In genomic region chr11:106639356-106639692, GRCm38 (mm10) we compare ENCODE assay signal across 14 mouse cellular contexts. TPM values are rescaled to one million over a fixed set of nuclear protein-coding genes. Genes with fewer than 3 reads are reported as not detected.
DNase-seq lines count a peak whose midpoint lies in the region; ATAC-seq lines count a peak whose summit lies in the region.
"Had no signal": no experiment of that assay in that cellular context is flagged by ENCODE, and none has a peak within 500 bp of the region (broad histone marks: within the 10 kb centered on the region; RNA-seq: fewer than 3 reads in every experiment).

No protein-coding gene starts in this region.

- intact Hi-C loops in heart, postnatal 36 days (cut with DNase I), result no loop called here

- H3K4me2 ChIP-seq in heart, embryonic 14.5 days (ENCODE audit: low read length), result peak overlapping the region; percentile 16
- no peak overlapping the region for H3K4me2 ChIP-seq in neural tube, embryonic 15.5 days
- no peak overlapping the region for H3K4me2 ChIP-seq in forebrain, embryonic 14.5 days (ENCODE audit: low read length)
- no peak overlapping the region for H3K4me2 ChIP-seq in stomach, embryonic 16.5 days (ENCODE audit: low read depth, low read length)
- H3K4me2 ChIP-seq: hindbrain, embryonic 14.5 days had no signal

- H3K4me1 ChIP-seq in heart, embryonic 14.5 days (ENCODE audit: control insufficient read depth in 2 of 2, insufficient read depth in 2 of 2, low read length in 2 of 2), result peaks cover 20 to 22% of the 10 kb centered on the region in 2 experiments
- H3K4me1 ChIP-seq in neural tube, embryonic 15.5 days, result peaks cover 12% of the 10 kb centered on the region
- H3K4me1 ChIP-seq in forebrain, embryonic 14.5 days (ENCODE audit: control insufficient read depth, insufficient read depth, low read length), result peaks cover 13% of the 10 kb centered on the region
- peaks cover 19% of the 10 kb centered on the region for H3K4me1 ChIP-seq in stomach, embryonic 16.5 days (ENCODE audit: control insufficient read depth, insufficient read depth, low read length)

- 19% methylated on average over 5 of the region's 5 CpGs for WGBS in heart, embryonic 14.5 days
- 14% methylated on average over 5 of the region's 5 CpGs for WGBS in neural tube, embryonic 15.5 days
- WGBS in forebrain, embryonic 14.5 days, result 4% methylated on average over 5 of the region's 5 CpGs
- WGBS in stomach, embryonic 16.5 days, result 27% methylated on average over 5 of the region's 5 CpGs

- no peaks in the 10 kb centered on the region for H3K36me3 ChIP-seq in heart, embryonic 14.5 days (ENCODE audit: control insufficient read depth, insufficient read depth, low read length)
- H3K36me3 ChIP-seq in neural tube, embryonic 15.5 days, result no peaks in the 10 kb centered on the region
- H3K36me3 ChIP-seq in forebrain, embryonic 14.5 days (ENCODE audit: control insufficient read depth, insufficient read depth, low read length), result no peaks in the 10 kb centered on the region
- no peaks in the 10 kb centered on the region for H3K36me3 ChIP-seq in stomach, embryonic 16.5 days (ENCODE audit: control insufficient read depth, insufficient read depth, low read length)

- H3K9me3 ChIP-seq in heart, embryonic 14.5 days (ENCODE audit: control insufficient read depth, low read length), result no peaks in the 10 kb centered on the region
- no peaks in the 10 kb centered on the region for H3K9me3 ChIP-seq in neural tube, embryonic 15.5 days (replicated peaks)
- no peaks in the 10 kb centered on the region for H3K9me3 ChIP-seq in forebrain, embryonic 14.5 days (replicated peaks; ENCODE audit: control insufficient read depth, low read length)
- H3K9me3 ChIP-seq in stomach, embryonic 16.5 days (replicated peaks; ENCODE audit: control insufficient read depth, low read length), result 0 out of 2 replicates have a peak, but pooled peaks cover 3% of the 10 kb centered on the region

- H3K27me3 ChIP-seq in heart, embryonic 14.5 days (ENCODE audit: control insufficient read depth, insufficient read depth, low read length), result no peaks in the 10 kb centered on the region
- H3K27me3 ChIP-seq in neural tube, embryonic 15.5 days (replicated peaks), result 0 out of 2 replicates have a peak, but pooled peaks cover 4% of the 10 kb centered on the region
- no peaks in the 10 kb centered on the region for H3K27me3 ChIP-seq in forebrain, embryonic 14.5 days (replicated peaks; ENCODE audit: control insufficient read depth, insufficient read depth, low read length)
- H3K27me3 ChIP-seq in stomach, embryonic 16.5 days (ENCODE audit: control insufficient read depth, insufficient read depth, low read length), result no peaks in the 10 kb centered on the region

- H3K4me3 ChIP-seq in heart, embryonic 14.5 days (ENCODE audit: control insufficient read depth in 1 of 2, insufficient read depth in 1 of 2, low read depth in 1 of 2, low read length in 2 of 2), result no peak overlapping the region
- no peak overlapping the region for H3K4me3 ChIP-seq in neural tube, embryonic 15.5 days (replicated peaks)
- H3K4me3 ChIP-seq in forebrain, embryonic 14.5 days (ENCODE audit: low read depth, low read length), result no peak overlapping the region
- H3K4me3 ChIP-seq in stomach, embryonic 16.5 days (replicated peaks; ENCODE audit: low read length), result no peak overlapping the region

- H3K27ac ChIP-seq in heart, embryonic 14.5 days (replicated peaks in 1 of 2; ENCODE audit: control insufficient read depth in 1 of 2, insufficient read depth in 1 of 2, low read depth in 2 of 2, low read length in 2 of 2), result peak overlapping the region in 1 of 2 experiments; percentile 45; a peak in 1 of 4 replicates
- 0 out of 2 replicates have a peak overlapping the region, but pooled peaks have one; percentile 28 for H3K27ac ChIP-seq in neural tube, embryonic 15.5 days (replicated peaks)
- H3K27ac ChIP-seq in forebrain, embryonic 14.5 days (ENCODE audit: low read depth, low read length), result no peak overlapping the region
- peak overlapping the region; percentile 73 for H3K27ac ChIP-seq in stomach, embryonic 16.5 days (ENCODE audit: low read length)
- H3K27ac ChIP-seq: hindbrain, embryonic 14.5 days had no signal

- DNase-seq in heart, postnatal 36 days, result no peak
- DNase-seq in neural tube, embryonic 10.5 days (ENCODE audit: extremely low spot score, low spot score), result no peak
- peak; percentile 85 for DNase-seq in forebrain, embryonic 14.5 days (ENCODE audit: low spot score)
- no peak for DNase-seq in spleen, postnatal 36 days (ENCODE audit: low spot score in 2 of 2)
- DNase-seq in frontal cortex, postnatal 25 days (ENCODE audit: low spot score in 2 of 2), result no peak
- DNase-seq: cerebellum, postnatal 36 days; gastrocnemius, postnatal 25 days; kidney, adult 9 months; left cerebral cortex, postnatal 4 days; thymus, postnatal 25 days had no signal

- no peak; the same call in 1 of the 2 replicates for ATAC-seq in heart, embryonic 14.5 days (ENCODE audit: insufficient number of reproducible peaks, insufficient read depth, low FRiP score, low read depth)
- no peak for ATAC-seq in neural tube, embryonic 15.5 days (ENCODE audit: low FRiP score)
- peak; percentile 87 for ATAC-seq in forebrain, embryonic 14.5 days
- no peak for ATAC-seq in stomach, embryonic 16.5 days (ENCODE audit: insufficient read depth, low FRiP score)

- no peak overlapping the region for H3K9ac ChIP-seq in heart, embryonic 14.5 days (ENCODE audit: low read length)
- H3K9ac ChIP-seq in neural tube, embryonic 15.5 days (replicated peaks), result no peak overlapping the region
- H3K9ac ChIP-seq in forebrain, embryonic 14.5 days (ENCODE audit: low read length), result no peak overlapping the region
- peak overlapping the region; percentile 66; the same call in 1 of the 2 replicates for H3K9ac ChIP-seq in stomach, embryonic 16.5 days (ENCODE audit: low read length)
- H3K9ac ChIP-seq: hindbrain, embryonic 14.5 days had no signal

RNA-seq across cellular contexts. Expression of gene Tex2, which starts 26.1 kb away (rescaled TPM):
- 13.5 and 14.4 TPM in 2 replicates for polyA plus RNA-seq in heart, embryonic 14.5 days (2014; fragmentation: Nextera tagmentation; extraction: Ambion mirVana)
- total RNA-seq in heart, postnatal 36 days (2021), result 10 to 100 TPM; 40.1 to 42.1 TPM
- 31.6 and 35.1 TPM in 2 replicates for polyA plus RNA-seq in neural tube, embryonic 15.5 days (2015; fragmentation: Nextera tagmentation; extraction: Ambion mirVana)
- 11.9 and 17.6 TPM in 2 replicates for polyA plus RNA-seq in forebrain, embryonic 14.5 days (2014; fragmentation: Nextera tagmentation; extraction: Ambion mirVana)
- polyA plus RNA-seq in stomach, embryonic 16.5 days (2015; fragmentation: Nextera tagmentation; extraction: Ambion mirVana), result 13.1 and 15.2 TPM in 2 replicates
